Mouse (Mus musculus) heart, postnatal 0 days (tissue): ENCODE measurements around the gene Tmem210.

Source experiments
- CTCF ChIP-seq: IDR thresholded peaks from 2 replicates; pipeline ENCODE4 v1.5.1; 2016; ENCODE audit warnings: antibody characterized with exemption, control low read depth, low read depth
- EP300 ChIP-seq: IDR thresholded peaks from 2 replicates; pipeline ENCODE4 v1.6.1; 2016; ENCODE audit warnings: antibody characterized with exemption, low read depth

DNA sequence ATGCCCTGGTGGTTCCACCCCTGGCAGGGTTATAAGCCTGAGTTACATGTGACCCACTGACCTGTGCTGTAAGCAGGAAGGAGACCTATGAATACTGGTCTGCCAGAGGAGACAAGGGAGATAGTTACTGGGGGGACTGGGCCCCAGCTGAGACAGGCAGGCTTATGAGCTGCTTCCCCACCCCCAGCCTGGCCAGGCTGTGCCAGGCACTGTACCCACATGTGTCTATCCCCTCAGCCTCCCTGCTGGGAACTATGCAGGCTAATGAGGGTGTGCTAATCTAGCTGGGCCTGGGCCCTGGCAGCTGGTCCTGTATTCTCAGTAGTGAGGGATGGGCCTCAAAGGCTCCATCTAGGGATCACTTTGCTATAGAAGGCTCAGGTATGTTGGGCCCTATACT lies 20.7 kb upstream of the Tmem210 start:
- TF ChIP-seq CTCF (no peak), EP300 (no peak)
